Mouse (Mus musculus): ENCODE measurements around the gene Gdf5.

- no peak for TF ChIP-seq CHD2 (IDR thresholded peaks at IDR 0.05; ENCODE audit: low read depth, low read length)
- TF ChIP-seq MAFK (IDR thresholded peaks at IDR 0.05; ENCODE audit: insufficient read depth, low read depth, low read length): no peak
Observed at GRCm38 (mm10) chr2:155956134-155957059, 11.2 kb upstream of the Gdf5 start, which contains the start of gene Cep250.
